Mouse (Mus musculus): Measurements from ENCODE around the gene Zfp112.

GRCm38 (mm10) chr7:24133996-24134828 is 22.1 kb downstream of the Zfp112 start, which contains the start of gene Zfp235:
- TF ChIP-seq EP300 (IDR thresholded peaks at IDR 0.05; ENCODE audit: low read depth in 1 of 2, low read length in 2 of 2) = no peak
- TF ChIP-seq UBTF (IDR thresholded peaks at IDR 0.05; ENCODE audit: borderline replicate concordance, insufficient read depth, low read depth, low read length) = no peak
- TF ChIP-seq POLR2A (IDR thresholded peaks at IDR 0.05; ENCODE audit: control insufficient read depth in 1 of 2, insufficient read depth in 1 of 2, low read depth in 1 of 2, low read length in 2 of 2, poor library complexity in 1 of 2) = peak; percentile 51 to 80; a peak in 3 of 4 replicates
- no peak for TF ChIP-seq GABPA (IDR thresholded peaks at IDR 0.05; ENCODE audit: low read depth, low read length)
- TF ChIP-seq RCOR1 (IDR thresholded peaks at IDR 0.05; ENCODE audit: low read depth, low read length) = no peak
- TF ChIP-seq GATA1 (IDR thresholded peaks at IDR 0.05; ENCODE audit: low read depth, low read length) = no peak
- peak; percentile 54; the same call in 1 of the 2 replicates for TF ChIP-seq MAX (IDR thresholded peaks at IDR 0.05; ENCODE audit: low read length)
- no peak for TF ChIP-seq CTCF (IDR thresholded peaks at IDR 0.05 in 2 of 3, conservative IDR thresholded peaks at IDR 0.05 in 1 of 3; ENCODE audit: control insufficient read depth in 1 of 3, insufficient read depth in 1 of 3, low read depth in 2 of 3, low read length in 3 of 3, poor library complexity in 1 of 3, severe bottlenecking in 1 of 3)
- TF ChIP-seq MAFK (IDR thresholded peaks at IDR 0.05; ENCODE audit: borderline replicate concordance, low read depth, low read length) = no peak
